Mouse (Mus musculus) thymus, adult 2 months (tissue): ENCODE measurements around the gene Katnb1. TPM values are rescaled to one million over a fixed set of nuclear protein-coding genes. Genes with fewer than 3 reads are reported as not detected.

Experiments
- DNase-seq: peaks from one replicate; pipeline ENCODE4 v3.0.0; 2021
- H3K27ac ChIP-seq: fragments of 200-500 bp; 2 replicates; pipeline ENCODE4 v1.5.1; 2012; ENCODE audit warnings: low read length, control low read depth; ENCODE audit not compliant: control insufficient read depth, insufficient read depth
- H3K27me3 ChIP-seq: fragments of 200-500 bp; 2 replicates; pipeline ENCODE4 v1.6.1; 2012; ENCODE audit warnings: mild to moderate bottlenecking, low read length, moderate library complexity, mixed read lengths; ENCODE audit not compliant: control insufficient read depth, insufficient read depth
- H3K36me3 ChIP-seq: fragments of 200-500 bp; 2 replicates; pipeline ENCODE4 v1.6.1; 2012; ENCODE audit warnings: mild to moderate bottlenecking, low read length, moderate library complexity; ENCODE audit not compliant: control insufficient read depth, insufficient read depth
- H3K4me1 ChIP-seq: fragments of 200-500 bp; replicated peaks from 2 replicates; pipeline ENCODE4 v1.6.1; 2012; ENCODE audit warnings: low read length; ENCODE audit not compliant: control insufficient read depth, insufficient read depth
- H3K4me3 ChIP-seq: fragments of 200-500 bp; 2 replicates; pipeline ENCODE4 v1.5.1; 2012; ENCODE audit warnings: mild to moderate bottlenecking, low read length, control low read depth, moderate library complexity; ENCODE audit not compliant: control insufficient read depth, insufficient read depth
- CTCF ChIP-seq: fragments of 200-500 bp; IDR thresholded peaks from 2 replicates; pipeline ENCODE4 v1.5.1; 2012; ENCODE audit warnings: mild to moderate bottlenecking, control low read depth, low read length, moderate library complexity, borderline replicate concordance; ENCODE audit not compliant: control insufficient read depth, poor library complexity, insufficient read depth; ENCODE audit errors: extremely low read depth
- POLR2A ChIP-seq: fragments of 200-500 bp; IDR thresholded peaks from 2 replicates; pipeline ENCODE4 v1.6.1; 2012; ENCODE audit warnings: mild to moderate bottlenecking, low read length, control low read depth, moderate library complexity; ENCODE audit not compliant: control insufficient read depth, poor library complexity, insufficient read depth; ENCODE audit errors: extremely low read depth
- WGBS: fragments of 180-500 bp; shearing (Covaris S2); methylation state at CpG from one replicate; pipeline ENCODE4 v1.1.7; 2018; 5-methylcytosine and 5-hydroxymethylcytosine counted together
- polyA plus RNA-seq: library from polyadenylated mRNA; depleted of rRNA; stranded (reverse); fragments of >200 nt; gene quantifications from 2 replicates; pipeline ENCODE4 v1.2.3, GENCODE M21; 2012

Gene Katnb1
- polyA plus RNA-seq, 1 experiment = 38.4 TPM

GRCm38 (mm10) chr8:95081650-95082049, 664 bp downstream of the Katnb1 start:
- DNase-seq = peak; percentile 21
- H3K4me3 ChIP-seq = peak overlapping the region; percentile 81
- no peak overlapping the region for H3K27ac ChIP-seq
- H3K4me1 ChIP-seq = peaks cover 8% of the 10 kb centered on the region
- no peaks in the 10 kb centered on the region for H3K27me3 ChIP-seq
- no peaks in the 10 kb centered on the region for H3K36me3 ChIP-seq
- no peak for TF ChIP-seq POLR2A
- no peak for TF ChIP-seq CTCF
- 5% methylated on average over 11 of the region's 11 CpGs for WGBS

- Histone ChIP-seq H3K4me3 (no peak overlapping the region), H3K36me3 (no peaks in the 10 kb centered on the region; the same call in 1 of the 2 replicates), H3K27ac (no peak overlapping the region), H3K4me1 (peaks cover 8% of the 10 kb centered on the region), H3K27me3 (no peaks in the 10 kb centered on the region)
- WGBS = 93% methylated on average over 4 of the region's 4 CpGs
- no peak for TF ChIP-seq CTCF
- no peak for TF ChIP-seq POLR2A
- no peak for DNase-seq
These were observed 3.3 kb downstream of the Katnb1 start for GRCm38 (mm10) chr8:95084261-95084660.

- Histone ChIP-seq H3K4me3 (no peak overlapping the region), H3K4me1 (peaks cover 8% of the 10 kb centered on the region), H3K36me3 (no peaks in the 10 kb centered on the region; the same call in 1 of the 2 replicates), H3K27ac (no peak overlapping the region), H3K27me3 (no peaks in the 10 kb centered on the region)
- TF ChIP-seq CTCF (no peak), POLR2A (no peak)
- DNase-seq = no peak
- 93% methylated on average over 10 of the region's 10 CpGs for WGBS
These were observed 3.9 kb downstream of the Katnb1 start for GRCm38 (mm10) chr8:95084744-95085431.

GRCm38 (mm10) chr8:95085432-95086141, 4.6 kb downstream of the Katnb1 start:
- TF ChIP-seq CTCF = no peak
- no peak for TF ChIP-seq POLR2A

GRCm38 (mm10) chr8:95093574-95093973, 12.6 kb downstream of the Katnb1 start:
- H3K36me3 ChIP-seq = no peaks in the 10 kb centered on the region; the same call in 1 of the 2 replicates
- no peaks in the 10 kb centered on the region for H3K27me3 ChIP-seq
- TF ChIP-seq POLR2A (no peak), CTCF (no peak)
- H3K4me3 ChIP-seq = no peak overlapping the region
- no peaks in the 10 kb centered on the region for H3K4me1 ChIP-seq
- no peak for DNase-seq
- 96% methylated on average over 4 of the region's 4 CpGs for WGBS
- no peak overlapping the region for H3K27ac ChIP-seq

More at GRCm38 (mm10) chr8:95085432-95086141, 4.6 kb downstream of the Katnb1 start:
- Histone ChIP-seq H3K36me3 (no peaks in the 10 kb centered on the region; the same call in 1 of the 2 replicates), H3K4me1 (peaks cover 8% of the 10 kb centered on the region), H3K27ac (no peak overlapping the region), H3K27me3 (no peaks in the 10 kb centered on the region), H3K4me3 (no peak overlapping the region)
- 93% methylated on average over 7 of the region's 7 CpGs for WGBS
- no peak for DNase-seq

GRCm38 (mm10) chr8:95099009-95099408, 18.0 kb downstream of the Katnb1 start:
- Histone ChIP-seq H3K4me1 (no peaks in the 10 kb centered on the region), H3K36me3 (no peaks in the 10 kb centered on the region), H3K27ac (no peak overlapping the region), H3K4me3 (no peak overlapping the region), H3K27me3 (no peaks in the 10 kb centered on the region)
- no peak for TF ChIP-seq POLR2A
- TF ChIP-seq CTCF = peak; percentile 91
- 44% methylated on average over 5 of the region's 5 CpGs for WGBS
- peak; percentile 65 for DNase-seq
